Mouse (Mus musculus) limb, embryonic 12.5 days (tissue): ENCODE measurements around the gene Rbm28. TPM values are rescaled to one million over a fixed set of nuclear protein-coding genes. Genes with fewer than 3 reads are reported as not detected.

Experiments
- ATAC-seq: fragments of 200-750 bp; cut with Nextera tagmentation; 2 replicates; pipeline ENCODE4 v1.8.0; 2017; ENCODE audit warnings: low read depth, moderate TSS enrichment; ENCODE audit not compliant: insufficient number of reproducible peaks, insufficient read depth, low FRiP score, low TSS enrichment
- H3K27ac ChIP-seq: fragments of 300-500 bp; sonication (generic); 2 replicates; pipeline ENCODE4 v1.5.1; 2016; ENCODE audit warnings: mild to moderate bottlenecking, moderate library complexity
- H3K27me3 ChIP-seq: fragments of 300-500 bp; sonication (generic); 2 replicates; pipeline ENCODE4 v1.6.1; 2016; ENCODE audit warnings: mild to moderate bottlenecking, moderate library complexity
- H3K36me3 ChIP-seq: fragments of 300-500 bp; sonication (generic); 2 replicates; pipeline ENCODE4 v1.6.1; 2016; ENCODE audit warnings: mild to moderate bottlenecking, moderate library complexity
- H3K4me1 ChIP-seq: fragments of 300-500 bp; sonication (generic); replicated peaks from 2 replicates; pipeline ENCODE4 v1.6.1; 2016
- H3K4me2 ChIP-seq: fragments of 300-500 bp; sonication (generic); 2 replicates; pipeline ENCODE4 v1.6.1; 2016; ENCODE audit warnings: mild to moderate bottlenecking, moderate library complexity
- H3K4me3 ChIP-seq: fragments of 300-500 bp; sonication (generic); replicated peaks from 2 replicates; pipeline ENCODE4 v1.5.1; 2016; ENCODE audit warnings: mild to moderate bottlenecking
- H3K9ac ChIP-seq: fragments of 300-500 bp; sonication (generic); replicated peaks from 2 replicates; pipeline ENCODE4 v1.6.1; 2016; ENCODE audit warnings: mild to moderate bottlenecking, moderate library complexity
- H3K9me3 ChIP-seq: fragments of 300-500 bp; sonication (generic); 2 replicates; pipeline ENCODE4 v1.6.1; 2016; ENCODE audit warnings: mild to moderate bottlenecking, moderate library complexity
- WGBS: fragments of 180-500 bp; shearing (Covaris S2); methylation state at CpG from one replicate; pipeline ENCODE4 v1.1.7; 2016; 5-methylcytosine and 5-hydroxymethylcytosine counted together
- polyA plus RNA-seq: library from polyadenylated mRNA; unstranded; fragments of >200 nt; fragmentation: Nextera tagmentation; extraction: Ambion mirVana; gene quantifications from 2 replicates; pipeline ENCODE4 v1.2.1, GENCODE M21; 2016

Gene Rbm28
- polyA plus RNA-seq, 1 experiment from 2014 or later, result 59.5 TPM

DNA sequence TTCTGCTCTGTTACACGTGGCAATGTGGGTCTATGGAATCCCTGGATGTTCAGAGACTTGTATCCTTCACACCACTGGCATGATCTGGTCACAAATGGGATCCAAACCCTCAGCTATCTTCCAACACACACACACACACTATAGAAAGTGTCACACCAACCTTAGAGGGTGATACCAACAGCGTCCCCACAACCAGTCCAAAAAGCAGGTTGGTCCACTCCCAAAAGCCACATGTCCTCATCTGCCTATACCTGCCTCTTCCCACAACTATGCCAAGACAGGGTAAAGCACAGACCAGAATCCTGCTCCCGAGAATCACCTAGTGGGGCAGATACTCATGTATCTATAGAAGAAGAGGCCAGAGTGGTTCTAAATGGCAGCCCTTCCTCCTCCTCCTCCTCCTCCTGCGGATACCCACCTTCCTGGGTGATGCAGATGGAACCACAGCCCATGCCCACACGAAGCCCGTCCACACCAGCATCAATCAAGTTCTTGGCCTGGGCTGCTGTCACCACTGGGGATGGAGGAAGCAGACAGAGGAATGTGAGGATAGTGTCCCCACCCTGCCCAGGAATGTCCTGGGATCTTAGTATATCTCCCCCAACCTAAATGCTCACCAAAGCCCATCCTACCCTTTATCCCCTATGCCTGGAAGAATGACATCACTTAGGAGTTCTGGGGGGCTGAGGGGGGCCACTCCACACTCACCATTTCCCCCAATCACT lies 39.2 kb upstream of the Rbm28 start:
- H3K4me2 ChIP-seq, result no peak overlapping the region
- peaks cover 63% of the 10 kb centered on the region for H3K36me3 ChIP-seq
- H3K4me1 ChIP-seq, result no peaks in the 10 kb centered on the region
- H3K9ac ChIP-seq, result no peak overlapping the region
- WGBS, result 87% methylated on average over 6 of the region's 6 CpGs
- ATAC-seq, result no peak
- H3K27me3 ChIP-seq, result no peaks in the 10 kb centered on the region
- H3K9me3 ChIP-seq, result no peaks in the 10 kb centered on the region
- no peak overlapping the region for H3K4me3 ChIP-seq
- no peak overlapping the region for H3K27ac ChIP-seq

DNA sequence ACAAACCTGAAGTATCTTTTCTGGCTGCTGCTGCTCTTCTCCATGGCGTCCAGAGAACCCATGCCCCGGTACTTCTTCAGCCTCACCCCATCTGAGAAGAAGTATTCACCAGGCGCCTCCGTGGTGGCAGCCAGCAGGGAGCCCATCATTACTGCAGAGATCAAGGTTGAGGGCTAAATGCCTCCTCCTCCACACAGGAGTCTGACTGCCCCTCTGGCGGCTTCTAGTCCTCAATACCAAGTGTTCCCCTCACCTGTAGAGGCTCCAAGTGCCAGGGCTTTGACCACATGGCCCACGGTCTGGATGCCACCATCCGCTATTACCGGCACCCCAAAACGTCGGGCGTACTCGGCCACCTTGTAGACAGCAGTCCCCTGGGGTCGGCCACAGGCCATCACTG lies 38.3 kb upstream of the Rbm28 start:
- Histone ChIP-seq H3K4me3 (no peak overlapping the region), H3K9me3 (no peaks in the 10 kb centered on the region), H3K4me1 (peaks cover 4% of the 10 kb centered on the region; the same call in 1 of the 2 replicates), H3K9ac (no peak overlapping the region), H3K27me3 (0 out of 2 replicates have a peak, but pooled peaks cover 3% of the 10 kb centered on the region), H3K4me2 (no peak overlapping the region), H3K36me3 (peaks cover 63% of the 10 kb centered on the region), H3K27ac (no peak overlapping the region)
- ATAC-seq, result no peak
- 86% methylated on average over 13 of the region's 13 CpGs for WGBS

DNA sequence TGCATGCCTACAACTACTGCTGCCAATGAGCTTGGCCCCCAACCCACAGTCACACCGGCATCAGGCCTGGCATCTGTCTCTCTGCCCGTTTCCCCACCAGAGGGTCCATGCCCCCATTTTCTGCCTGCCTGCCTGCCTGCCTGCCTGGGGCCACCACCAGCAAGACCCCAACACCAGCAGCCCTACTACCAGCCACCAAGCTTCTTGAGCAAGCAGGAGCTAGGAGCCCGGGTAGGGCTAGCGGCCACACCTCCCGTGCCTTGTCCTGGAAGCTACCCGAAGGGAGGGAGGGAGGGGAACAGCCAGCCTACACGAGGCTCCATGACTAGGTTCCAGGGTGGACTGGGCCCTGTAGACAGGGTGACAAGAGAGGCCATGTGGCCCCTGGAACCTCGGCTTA lies 37.2 kb upstream of the Rbm28 start:
- no peak for ATAC-seq
- H3K27me3 ChIP-seq, result peaks cover 11% of the 10 kb centered on the region; the same call in 1 of the 2 replicates
- no peaks in the 10 kb centered on the region for H3K9me3 ChIP-seq
- no peak overlapping the region for H3K4me3 ChIP-seq
- no peak overlapping the region for H3K4me2 ChIP-seq
- peaks cover 60% of the 10 kb centered on the region for H3K36me3 ChIP-seq
- H3K9ac ChIP-seq, result no peak overlapping the region
- 86% methylated on average over 8 of the region's 8 CpGs for WGBS
- peaks cover 4% of the 10 kb centered on the region; the same call in 1 of the 2 replicates for H3K4me1 ChIP-seq
- H3K27ac ChIP-seq, result no peak overlapping the region

GRCm38 (mm10) chr6:29201341-29201740 lies 36.5 kb upstream of the Rbm28 start:
- Histone ChIP-seq H3K9ac (no peak overlapping the region), H3K27ac (no peak overlapping the region), H3K9me3 (no peaks in the 10 kb centered on the region), H3K36me3 (peaks cover 56% of the 10 kb centered on the region), H3K4me3 (no peak overlapping the region), H3K4me2 (no peak overlapping the region), H3K27me3 (peaks cover 15% of the 10 kb centered on the region; the same call in 1 of the 2 replicates), H3K4me1 (peaks cover 4% of the 10 kb centered on the region; the same call in 1 of the 2 replicates)
- ATAC-seq, result no peak
- 77% methylated on average over 5 of the region's 5 CpGs for WGBS

DNA sequence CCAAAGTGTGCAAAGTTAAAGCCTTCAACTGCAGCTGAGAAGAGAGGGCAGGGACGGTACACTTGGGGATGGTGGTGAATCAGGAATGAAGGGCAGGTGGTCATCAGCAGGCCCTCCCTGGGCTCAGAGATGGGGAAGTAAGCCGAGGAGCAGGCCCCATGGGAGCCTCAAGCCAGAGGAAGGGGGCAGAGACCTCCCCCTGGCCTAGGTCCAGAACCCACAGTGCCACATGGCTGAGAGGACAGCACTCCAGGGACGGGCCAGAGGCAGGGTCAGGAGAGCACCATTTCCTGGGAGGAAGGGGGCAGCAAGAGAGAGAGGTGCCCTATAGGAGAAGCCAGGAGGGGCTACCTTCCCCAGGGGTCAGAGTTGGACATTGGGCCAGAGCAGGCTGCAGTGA lies 35.7 kb upstream of the Rbm28 start:
- H3K36me3 ChIP-seq, result peaks cover 48% of the 10 kb centered on the region
- no peak overlapping the region for H3K4me2 ChIP-seq
- no peaks in the 10 kb centered on the region for H3K9me3 ChIP-seq
- peaks cover 15% of the 10 kb centered on the region; the same call in 1 of the 2 replicates for H3K27me3 ChIP-seq
- peaks cover 4% of the 10 kb centered on the region; the same call in 1 of the 2 replicates for H3K4me1 ChIP-seq
- H3K27ac ChIP-seq, result no peak overlapping the region
- H3K9ac ChIP-seq, result no peak overlapping the region
- 74% methylated on average over 3 of the region's 3 CpGs for WGBS
- H3K4me3 ChIP-seq, result no peak overlapping the region
- no peak for ATAC-seq

DNA sequence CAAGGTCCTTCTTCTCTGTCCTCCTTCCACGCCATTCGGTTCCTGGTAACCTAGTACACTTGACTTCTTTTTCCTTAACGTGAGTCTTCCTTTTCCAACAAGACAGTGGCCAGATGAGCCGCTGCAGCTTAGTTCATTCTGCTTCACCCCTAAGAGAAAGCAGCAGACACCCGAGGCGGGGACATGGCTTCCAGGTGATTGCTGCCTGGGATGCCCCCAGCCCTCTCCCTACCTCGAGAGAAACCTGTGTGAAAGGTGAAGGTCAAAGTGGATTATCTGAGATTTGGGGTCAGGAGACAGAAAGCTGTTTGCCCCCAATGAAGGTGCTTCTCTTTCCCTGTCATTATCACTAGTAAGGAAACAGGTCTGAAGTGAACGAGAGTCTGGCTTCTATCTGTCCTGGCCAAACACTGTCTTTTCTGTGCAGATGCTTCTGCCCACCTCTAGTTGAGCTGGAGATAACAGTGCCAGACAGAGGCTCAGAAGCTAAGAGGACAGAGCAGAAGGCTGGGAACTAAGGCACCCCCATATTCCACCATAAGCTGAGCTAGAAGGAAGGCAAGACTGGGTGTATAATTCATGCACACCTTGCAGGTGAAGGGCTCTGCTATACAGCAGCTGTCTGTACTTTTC lies 34.5 kb upstream of the Rbm28 start:
- Histone ChIP-seq H3K4me1 (peaks cover 8% of the 10 kb centered on the region; the same call in 1 of the 2 replicates), H3K9me3 (no peaks in the 10 kb centered on the region), H3K4me2 (peak overlapping the region; percentile 60), H3K27me3 (peaks cover 15% of the 10 kb centered on the region; the same call in 1 of the 2 replicates), H3K9ac (no peak overlapping the region), H3K4me3 (peak overlapping the region; percentile 33), H3K36me3 (peaks cover 41% of the 10 kb centered on the region), H3K27ac (no peak overlapping the region)
- 0 out of 2 replicates have a peak, but pooled peaks have one; percentile 7 for ATAC-seq
- WGBS, result 46% methylated on average over 8 of the region's 8 CpGs

GRCm38 (mm10) chr6:29198309-29199222 lies 33.8 kb upstream of the Rbm28 start:
- peak; percentile 57; the same call in 1 of the 2 replicates for ATAC-seq
- Histone ChIP-seq H3K27me3 (peaks cover 15% of the 10 kb centered on the region; the same call in 1 of the 2 replicates), H3K27ac (no peak overlapping the region), H3K4me3 (peak overlapping the region; percentile 33), H3K4me1 (peaks cover 9% of the 10 kb centered on the region; the same call in 1 of the 2 replicates), H3K4me2 (peak overlapping the region; percentile 60), H3K9me3 (no peaks in the 10 kb centered on the region), H3K9ac (no peak overlapping the region; the same call in 1 of the 2 replicates), H3K36me3 (peaks cover 33% of the 10 kb centered on the region)
- 19% methylated on average over 25 of the region's 25 CpGs for WGBS

DNA sequence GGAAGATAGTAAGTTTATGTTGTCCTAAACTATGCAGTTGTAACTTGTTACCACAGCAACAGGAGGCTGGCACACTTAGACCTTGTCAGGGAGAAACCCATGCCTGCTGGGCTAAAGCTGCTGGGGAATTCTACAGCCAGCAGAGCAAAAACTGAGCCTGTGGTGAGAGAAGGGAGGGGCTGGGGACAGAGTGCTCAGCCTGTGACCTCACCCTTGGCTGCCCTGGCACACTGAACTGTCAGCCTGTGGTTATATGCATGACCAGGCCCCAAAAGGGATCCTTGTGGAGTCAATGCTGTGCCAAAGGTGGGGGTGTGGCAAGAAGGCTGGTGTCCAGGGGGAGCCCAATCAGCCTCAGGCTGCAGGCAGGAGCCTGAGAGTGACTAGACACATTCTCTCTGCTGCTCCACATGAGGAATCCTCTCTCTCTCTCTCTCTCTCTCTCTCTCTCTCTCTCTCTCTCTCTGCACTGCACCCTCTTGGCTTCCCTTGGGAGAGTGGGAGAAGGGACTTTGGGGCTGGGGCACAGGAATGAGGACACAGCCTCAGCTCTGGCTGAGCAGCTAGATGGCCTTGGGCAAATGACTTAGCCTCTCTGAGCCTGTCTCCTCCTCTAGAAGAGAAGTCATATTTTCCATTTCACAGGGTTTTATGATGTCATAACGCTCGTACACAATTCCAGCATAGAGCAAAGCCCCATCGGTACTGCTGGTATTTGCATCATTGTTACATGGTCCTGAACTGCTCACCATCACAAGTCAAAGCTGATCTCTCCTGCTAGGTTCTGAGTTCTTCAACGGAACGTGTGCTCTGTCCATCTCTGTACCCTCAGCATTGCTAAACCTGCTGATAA lies 31.3 kb upstream of the Rbm28 start:
- H3K4me2 ChIP-seq, result no peak overlapping the region
- no peak overlapping the region for H3K4me3 ChIP-seq
- H3K9me3 ChIP-seq, result no peaks in the 10 kb centered on the region
- H3K27me3 ChIP-seq, result peaks cover 21% of the 10 kb centered on the region; the same call in 1 of the 2 replicates
- peaks cover 9% of the 10 kb centered on the region; the same call in 1 of the 2 replicates for H3K4me1 ChIP-seq
- WGBS, result 83% methylated on average over 5 of the region's 5 CpGs
- peaks cover 8% of the 10 kb centered on the region for H3K36me3 ChIP-seq
- H3K9ac ChIP-seq, result no peak overlapping the region
- no peak overlapping the region for H3K27ac ChIP-seq
- ATAC-seq, result no peak

- Histone ChIP-seq H3K4me3 (no peak overlapping the region), H3K36me3 (no peaks in the 10 kb centered on the region), H3K4me2 (no peak overlapping the region), H3K27me3 (peaks cover 23% of the 10 kb centered on the region; the same call in 1 of the 2 replicates), H3K4me1 (peaks cover 9% of the 10 kb centered on the region; the same call in 1 of the 2 replicates), H3K9ac (no peak overlapping the region), H3K27ac (no peak overlapping the region), H3K9me3 (no peaks in the 10 kb centered on the region)
- ATAC-seq, result no peak
- 52% methylated on average over 5 of the region's 5 CpGs for WGBS
Measured at GRCm38 (mm10) chr6:29195146-29195545, 30.3 kb upstream of the Rbm28 start.
